Mouse (Mus musculus) lung, postnatal 10 days (tissue): ENCODE data around the gene Gsk3a.

Source experiments
- DNase-seq: peaks from one replicate; pipeline ENCODE4 v3.0.0; 2021

Gsk3a gene

GRCm38 (mm10) chr7:25237249-25238014 is at the start of gene Gsk3a:
TSS of gene Gsk3a (minus strand) at chr7:25237851.
- peak; percentile 100 for DNase-seq

DNA sequence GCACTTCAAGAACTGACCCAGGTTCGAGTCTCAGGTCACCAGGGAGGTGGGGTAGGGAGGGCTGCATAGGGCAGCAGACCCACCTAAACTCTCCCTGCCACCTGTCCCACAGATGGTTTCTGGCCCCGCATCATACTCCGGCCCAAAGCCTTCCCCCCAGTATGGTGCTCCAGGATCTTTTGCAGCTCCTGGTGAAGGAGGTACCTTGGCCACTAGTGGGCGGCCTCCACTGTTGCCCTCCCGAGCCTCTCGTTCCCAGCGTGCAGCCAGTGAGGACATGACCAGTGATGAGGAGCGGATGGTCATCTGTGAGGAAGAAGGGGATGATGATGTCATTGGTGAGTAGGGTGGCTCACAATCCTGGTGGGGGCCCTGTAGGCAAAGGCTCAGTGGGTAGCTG is 49.3 kb upstream of the Gsk3a start:
- DNase-seq, result peak; percentile 4

DNA sequence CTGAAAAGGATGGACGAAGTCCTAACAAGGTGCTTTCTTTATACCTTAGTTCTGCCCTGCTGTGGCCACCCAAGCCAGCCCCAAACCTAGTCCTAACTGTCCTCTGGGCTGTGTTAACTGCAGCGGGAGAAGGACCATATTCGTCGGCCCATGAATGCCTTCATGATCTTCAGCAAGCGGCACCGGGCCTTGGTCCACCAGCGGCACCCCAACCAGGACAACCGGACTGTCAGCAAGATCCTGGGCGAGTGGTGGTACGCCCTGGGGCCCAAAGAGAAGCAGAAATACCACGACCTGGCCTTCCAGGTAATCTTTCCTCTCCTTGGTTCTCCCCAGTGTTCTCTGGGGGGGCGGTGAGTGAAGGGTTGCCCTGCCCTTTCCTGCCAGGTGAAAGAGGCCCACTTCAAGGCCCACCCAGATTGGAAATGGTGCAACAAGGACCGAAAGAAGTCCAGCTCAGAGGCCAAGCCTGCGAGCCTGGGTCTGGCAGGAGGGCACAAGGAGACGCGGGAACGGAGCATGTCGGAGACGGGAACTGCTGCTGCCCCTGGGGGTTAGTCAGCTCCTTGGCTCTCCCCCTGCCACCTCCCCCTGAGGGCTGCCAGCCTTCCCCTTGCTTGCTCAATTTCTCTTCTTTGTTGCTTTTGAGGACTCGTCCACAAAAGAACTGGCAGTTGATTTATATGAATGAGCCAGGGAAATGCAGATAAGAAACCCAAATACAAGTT is 48.0 kb upstream of the Gsk3a start:
- no peak for DNase-seq

- peak; percentile 13 for DNase-seq
Observed at GRCm38 (mm10) chr7:25284766-25285165, 47.1 kb upstream of the Gsk3a start.

- peak; percentile 3 for DNase-seq
Observed at GRCm38 (mm10) chr7:25284171-25284570, 46.5 kb upstream of the Gsk3a start.

GRCm38 (mm10) chr7:25283637-25284036 is 46.0 kb upstream of the Gsk3a start:
- DNase-seq, result peak; percentile 26

GRCm38 (mm10) chr7:25282731-25283211 is 45.1 kb upstream of the Gsk3a start:
- peak; percentile 64 for DNase-seq

DNA sequence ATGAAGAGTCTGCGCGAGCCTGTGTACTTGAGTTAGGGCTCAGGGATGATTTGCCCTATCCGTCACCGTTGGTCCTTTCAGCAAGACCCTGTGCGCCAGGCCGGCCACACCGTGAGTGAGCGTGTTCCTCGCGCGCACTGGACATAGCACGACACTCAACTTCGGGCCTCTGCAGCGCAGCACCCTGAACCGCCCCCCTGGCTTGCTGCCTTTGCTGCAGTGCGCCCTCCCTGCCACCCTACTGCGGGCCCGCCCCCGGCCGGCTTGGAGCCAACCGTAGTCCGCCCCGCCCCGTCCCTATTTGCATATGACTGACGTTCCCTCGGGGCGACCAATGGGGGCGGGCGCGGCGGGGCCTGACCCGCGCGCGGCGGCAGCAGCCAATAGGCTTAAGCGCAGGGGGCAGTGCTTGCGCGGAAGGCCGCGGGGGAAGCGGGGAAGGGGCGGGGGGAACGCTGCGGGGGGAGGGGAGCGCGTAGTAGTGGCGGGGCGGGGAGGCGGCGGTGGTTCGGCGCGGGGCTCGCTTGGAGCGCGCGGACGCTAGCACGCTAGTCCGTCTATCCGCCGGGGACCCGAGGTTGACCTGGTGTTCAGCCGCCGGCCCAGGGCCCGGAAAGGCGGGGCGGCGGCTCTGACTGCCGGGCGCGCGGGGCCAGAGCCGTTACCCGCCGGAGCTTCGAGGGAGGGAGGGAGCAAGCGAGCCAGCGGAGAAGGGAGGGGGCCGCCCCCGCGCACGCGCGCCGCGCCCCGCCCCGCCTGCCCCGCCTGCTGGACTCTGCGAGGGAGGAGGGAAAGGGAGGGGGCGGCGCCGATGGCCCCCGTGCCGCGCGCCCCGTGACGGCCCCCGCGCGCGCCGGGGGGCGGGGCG is 44.3 kb upstream of the Gsk3a start:
- peak; percentile 99 for DNase-seq

DNA sequence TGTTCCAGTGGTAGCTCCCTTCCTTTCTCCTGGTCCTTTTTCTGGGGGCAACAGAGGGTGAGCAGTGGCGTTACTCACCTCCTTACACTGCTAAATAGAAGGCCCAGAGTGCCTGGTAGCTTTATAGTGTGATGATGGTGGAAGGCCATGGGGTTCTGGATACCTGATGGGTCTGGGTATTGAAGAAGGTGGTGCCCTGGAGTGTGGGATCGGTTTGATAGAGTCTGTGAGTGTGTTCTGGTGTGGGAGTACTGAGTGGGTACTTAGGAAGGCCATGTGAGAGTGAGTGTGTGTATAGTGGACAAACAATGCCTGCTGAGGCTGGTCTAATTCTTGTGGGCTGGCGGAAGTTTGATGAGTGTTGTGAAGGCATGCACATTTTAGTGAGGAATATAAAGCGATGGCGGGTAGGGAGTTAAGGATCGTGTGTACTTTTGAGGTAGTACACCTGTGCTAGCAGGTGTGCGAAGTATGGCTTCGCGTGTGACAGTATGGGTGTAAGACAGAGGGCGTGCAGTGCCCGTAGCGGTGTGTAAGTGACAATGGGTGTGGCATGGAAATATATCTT is 43.6 kb upstream of the Gsk3a start:
- DNase-seq, result no peak

- peak; percentile 84 for DNase-seq
Observed at GRCm38 (mm10) chr7:25279861-25280791, 42.5 kb upstream of the Gsk3a start.

DNA sequence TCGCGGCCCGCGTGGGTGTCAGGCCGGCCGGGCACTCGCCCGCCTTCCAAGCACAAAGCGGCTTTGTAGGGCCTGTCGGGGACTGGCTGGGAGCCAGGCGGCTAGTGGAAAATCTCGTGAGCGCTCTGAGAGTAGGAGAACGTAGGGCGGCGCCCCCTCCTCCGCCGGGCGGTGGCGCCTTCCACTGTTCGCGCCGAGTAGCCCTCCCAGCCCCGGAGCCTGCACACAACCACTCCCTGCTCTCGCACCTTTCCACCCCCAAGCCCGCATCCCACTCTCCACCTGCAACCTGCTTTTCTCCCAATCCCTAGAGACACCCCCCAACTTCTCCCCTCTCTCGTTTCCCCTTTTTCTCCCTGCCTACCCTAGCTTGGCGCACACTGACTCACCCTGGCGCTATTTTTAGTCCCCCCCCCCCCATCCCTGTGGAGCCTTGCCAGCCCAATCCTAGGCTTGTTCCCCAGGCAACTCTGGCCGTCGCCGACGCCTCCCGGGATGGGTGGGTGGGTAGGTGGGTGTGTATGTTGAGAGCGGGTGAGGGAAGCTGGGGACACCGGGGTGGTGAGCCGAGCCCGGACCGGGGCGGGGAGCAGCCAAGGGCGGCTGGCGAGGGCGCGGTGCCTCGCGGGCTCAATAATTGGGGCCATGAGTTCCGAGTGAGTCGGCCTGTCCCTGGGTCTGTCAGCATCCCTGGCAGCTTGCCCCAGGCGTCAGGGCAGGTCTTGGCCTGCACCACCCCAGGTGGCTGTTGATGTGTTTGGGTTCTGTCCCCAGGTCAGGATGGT is 41.6 kb upstream of the Gsk3a start:
- DNase-seq, result peak; percentile 94

DNA sequence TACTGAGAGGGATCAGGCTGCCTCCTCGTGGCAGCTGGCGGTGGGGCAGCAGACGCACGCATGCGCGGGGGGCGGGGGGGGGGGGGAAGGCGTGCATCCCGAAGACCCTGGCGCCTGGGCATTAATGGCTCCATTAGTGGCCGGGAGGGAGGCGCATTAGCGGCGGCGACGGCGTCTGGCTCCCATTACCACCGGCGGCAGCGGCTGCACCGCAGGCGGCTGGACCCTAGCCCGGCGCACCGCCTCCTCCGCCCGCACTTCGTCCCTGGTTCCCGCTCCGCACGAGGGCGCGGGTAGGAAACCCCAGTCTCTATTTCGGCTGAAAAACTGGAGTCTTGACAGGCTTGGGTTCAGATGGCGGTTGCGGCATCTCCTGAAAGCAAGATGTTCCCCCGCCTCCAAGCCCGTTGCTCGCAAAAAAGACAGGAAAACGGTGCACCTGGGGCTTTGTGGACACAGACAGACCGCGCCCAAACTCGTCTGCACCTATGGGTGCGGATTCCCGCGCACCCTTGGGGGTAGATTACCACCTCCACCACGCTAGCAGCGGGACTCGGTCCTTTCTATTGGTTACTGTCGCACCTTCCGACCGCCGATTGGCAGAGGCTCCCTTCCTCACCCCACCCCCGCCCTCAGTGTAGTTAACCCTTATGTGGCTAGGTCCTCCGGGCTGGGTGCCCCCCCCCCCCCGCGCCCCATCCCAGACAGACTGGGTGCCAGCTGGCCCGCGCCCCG is 40.9 kb upstream of the Gsk3a start:
- DNase-seq, result peak; percentile 88

DNA sequence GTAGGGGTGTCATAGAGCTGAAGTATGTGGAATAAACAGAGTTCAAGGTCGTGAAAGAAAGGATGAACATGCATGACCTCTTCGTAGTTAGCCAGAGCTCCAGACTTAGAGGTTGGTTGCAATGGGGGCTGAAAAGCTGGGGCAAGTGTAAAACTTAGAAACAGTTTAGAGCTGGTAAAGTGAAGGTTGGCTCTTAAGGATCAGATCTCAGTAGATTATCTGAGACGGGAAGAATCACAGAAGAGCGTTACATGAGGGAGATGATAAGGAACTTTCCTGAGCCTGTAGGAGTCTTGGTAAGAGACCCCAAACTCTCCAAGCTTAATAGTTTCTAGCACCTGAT is 40.3 kb upstream of the Gsk3a start:
- no peak for DNase-seq

DNA sequence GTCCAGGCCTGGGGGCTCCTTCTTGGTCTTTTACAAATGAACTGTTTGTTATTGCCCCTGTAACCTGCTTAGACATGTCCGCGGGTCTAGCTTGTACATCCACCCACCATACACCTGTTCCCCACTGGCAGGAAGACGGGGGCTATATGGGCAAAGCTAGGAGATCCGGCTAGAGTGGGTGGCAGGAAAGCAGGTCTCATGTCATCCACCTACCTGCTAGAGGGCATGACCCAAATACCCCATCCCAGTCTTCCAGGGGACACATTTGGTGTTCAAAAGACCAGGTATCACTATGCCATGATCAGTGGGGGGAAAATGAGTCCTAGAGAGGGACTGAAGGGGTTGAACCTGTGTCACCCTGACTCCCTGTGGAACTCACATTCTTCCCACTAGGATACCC is 39.8 kb upstream of the Gsk3a start:
- DNase-seq, result no peak

DNA sequence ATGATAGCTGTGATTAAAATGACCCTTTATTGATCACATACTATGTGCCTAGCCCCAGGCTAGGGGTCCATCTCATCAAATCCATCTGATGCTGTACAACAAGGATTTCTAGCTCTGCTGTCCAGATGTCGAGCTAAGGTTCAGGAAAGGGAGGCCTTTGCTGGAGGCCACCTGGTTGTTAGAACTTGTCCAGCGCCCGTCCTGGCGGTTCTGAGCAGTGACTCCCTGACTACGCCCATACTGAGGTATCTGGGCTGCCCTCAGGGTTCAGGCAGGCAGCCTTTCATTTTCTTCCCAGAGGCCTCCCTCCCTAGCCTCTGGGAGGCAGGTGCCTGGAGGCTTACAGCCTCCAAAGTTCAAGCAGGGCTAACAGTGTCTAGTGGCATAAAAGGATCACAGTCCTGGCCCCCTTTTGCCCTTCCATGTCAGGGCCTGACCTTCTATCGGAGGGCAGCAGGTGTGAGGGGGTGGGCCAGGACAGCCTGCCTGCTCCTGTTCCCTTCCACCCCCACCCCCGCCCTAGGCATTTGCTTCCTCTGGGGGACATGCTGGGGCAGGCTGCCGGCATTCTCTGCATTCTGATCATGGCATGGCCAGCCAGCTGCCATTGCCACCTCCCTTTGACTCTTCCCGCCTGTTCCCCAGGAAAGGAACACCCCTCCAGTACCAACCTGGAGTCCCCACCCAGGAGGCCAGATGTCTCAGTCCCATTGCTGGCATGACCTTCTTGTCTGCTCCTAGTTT is 38.1 kb upstream of the Gsk3a start:
- DNase-seq, result no peak

DNA sequence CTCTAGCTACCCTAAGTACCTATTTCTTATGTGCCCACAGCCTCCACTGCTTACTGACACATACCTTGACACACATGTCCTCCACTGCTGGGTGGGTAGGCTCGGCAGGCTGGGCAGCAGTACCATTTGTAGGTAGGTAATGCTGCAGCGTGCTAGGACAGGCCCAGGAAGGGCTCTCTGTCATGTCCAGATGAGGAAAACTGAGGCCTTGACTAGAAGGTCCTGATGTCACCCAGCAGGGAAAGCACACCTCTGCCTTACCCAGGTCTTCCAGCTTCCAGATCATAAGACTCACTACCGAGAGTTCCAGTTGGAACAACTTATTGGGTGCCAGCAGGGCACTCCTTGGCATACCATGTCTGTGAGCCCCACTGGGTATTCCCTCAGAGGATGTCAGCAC is 37.3 kb upstream of the Gsk3a start:
- no peak for DNase-seq

- DNase-seq, result peak; percentile 4
Observed at GRCm38 (mm10) chr7:25274571-25274970, 36.9 kb upstream of the Gsk3a start.

- peak; percentile 4 for DNase-seq
Observed at GRCm38 (mm10) chr7:25273259-25274241, 35.9 kb upstream of the Gsk3a start.
